Mouse (Mus musculus): ENCODE results near the gene Aph1c. TPM values are rescaled to one million over a fixed set of nuclear protein-coding genes. Genes with fewer than 3 reads are reported as not detected.
A peak's percentile ranks its signal among the peaks of the same experiment; 100 is the strongest.
"Not testable (repeated sequence)": the region's sequence is repeated elsewhere in the genome, so short reads cannot be mapped to it uniquely, and the experiment has no call there.

Aph1c gene
- total and polyA plus RNA-seq, 3 experiments = 0.16 TPM; not detected in 2

DNA sequence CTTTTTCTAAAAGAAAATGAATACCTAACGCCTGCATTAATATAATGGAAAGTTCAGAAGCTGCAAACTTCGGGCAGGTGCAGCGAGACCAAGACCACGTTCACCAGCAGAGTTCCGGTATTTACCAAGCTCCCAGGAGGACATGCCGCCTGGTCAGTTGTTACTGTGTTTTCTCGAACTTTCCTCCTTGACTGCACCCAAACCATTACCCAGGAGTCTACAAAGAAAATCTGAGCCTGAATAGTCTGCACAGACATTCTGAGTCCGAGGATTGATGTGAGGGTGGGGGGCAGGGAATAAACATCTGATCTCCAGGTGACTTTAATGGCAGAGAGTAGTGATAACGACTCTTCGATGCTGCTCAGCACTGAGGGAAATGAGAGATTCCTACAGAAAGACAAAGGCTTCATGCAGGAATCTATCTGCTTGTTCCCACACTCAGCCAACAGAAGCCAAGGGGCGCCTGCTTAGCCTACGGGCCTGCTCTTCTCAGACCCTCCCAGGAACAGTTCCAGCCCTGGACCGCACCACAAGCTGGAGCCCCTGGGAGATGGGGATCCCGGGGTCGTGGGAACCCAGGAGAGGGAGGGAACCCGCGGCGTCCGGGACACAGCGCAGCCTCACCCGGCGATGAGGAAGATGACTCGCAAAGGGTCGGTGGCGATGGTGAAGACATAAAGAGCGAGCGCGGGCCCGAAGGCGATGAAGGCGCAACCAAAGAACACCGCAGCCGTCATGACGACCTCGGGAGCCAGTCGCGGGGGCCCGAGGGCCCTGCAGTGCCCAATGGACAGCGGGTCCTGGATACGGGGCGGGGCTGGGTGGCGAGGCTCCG, 39.7 kb downstream of the Aph1c start:
- no peak; the same call in 1 of the 2 replicates for ATAC-seq (ENCODE audit: extremely low read depth, insufficient number of reproducible peaks, low FRiP score, poor library complexity, severe bottlenecking)
- no peaks in the 10 kb centered on the region for H3K9me3 ChIP-seq (replicated peaks)

GRCm38 (mm10) chr9:66787821-66788220, 46.7 kb downstream of the Aph1c start:
- no peaks in the 10 kb centered on the region for H3K9me3 ChIP-seq (replicated peaks)
- no peaks in the 10 kb centered on the region for H3K4me1 ChIP-seq (ENCODE audit: insufficient read depth, low read depth, low read length)
- ATAC-seq (ENCODE audit: extremely low read depth, insufficient number of reproducible peaks, low FRiP score, poor library complexity, severe bottlenecking) (no peak), DNase-seq (ENCODE audit: low spot score) (peak; percentile 9)
- TF ChIP-seq CTCF (IDR thresholded peaks at IDR 0.05; ENCODE audit: low read depth, low read length) (no peak), GATA1 (IDR thresholded peaks at IDR 0.05; ENCODE audit: borderline replicate concordance, low read length) (no peak), TAL1 (conservative IDR thresholded peaks at IDR 0.05; ENCODE audit: low read depth, low read length) (no peak), POLR2AphosphoS5 (IDR thresholded peaks at IDR 0.05; ENCODE audit: insufficient replicate concordance, low read depth, low read length) (no peak), GATA2 (IDR thresholded peaks at IDR 0.05; ENCODE audit: borderline replicate concordance, low read depth, low read length) (no peak)
- H3K4me3 ChIP-seq (ENCODE audit: low read depth, low read length) = no peak overlapping the region
- no peaks in the 10 kb centered on the region for H3K36me3 ChIP-seq (replicated peaks)
- H3K27me3 ChIP-seq (ENCODE audit: insufficient read depth, low read length) = no peaks in the 10 kb centered on the region; the same call in 1 of the 2 replicates

More for the DNA sequence above, 39.7 kb downstream of the Aph1c start:
- Histone ChIP-seq H3K4me3 (ENCODE audit: low read depth, low read length) (peak overlapping the region; percentile 76), H3K4me1 (ENCODE audit: insufficient read depth, low read depth, low read length) (peaks cover 21% of the 10 kb centered on the region), H3K36me3 (replicated peaks) (no peaks in the 10 kb centered on the region), H3K27me3 (ENCODE audit: insufficient read depth, low read length) (peaks cover 10% of the 10 kb centered on the region)
- TF ChIP-seq CTCF (IDR thresholded peaks at IDR 0.05; ENCODE audit: low read depth, low read length) = no peak
- no peak for TF ChIP-seq GATA1 (IDR thresholded peaks at IDR 0.05; ENCODE audit: borderline replicate concordance, low read length)
- DNase-seq (ENCODE audit: low spot score) = no peak

DNA sequence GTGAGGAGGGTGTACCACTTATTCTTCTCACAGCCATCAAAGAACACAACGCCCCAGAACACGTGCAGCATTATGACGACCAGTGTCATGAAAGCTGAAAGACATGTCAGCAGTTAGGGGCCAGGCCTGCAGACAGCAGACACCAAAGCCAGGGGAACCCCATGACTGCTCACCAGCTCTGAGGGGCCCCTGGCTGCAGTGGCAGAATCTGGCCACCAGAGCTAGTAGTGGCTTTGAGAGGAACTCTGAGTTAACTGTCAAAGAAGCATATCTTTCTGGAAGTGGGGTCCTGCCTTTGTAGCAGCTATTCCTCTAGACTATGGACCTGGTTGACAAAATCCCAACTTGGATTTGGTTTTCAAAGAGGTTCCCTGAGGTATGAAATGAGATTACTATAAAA, 50.0 kb downstream of the Aph1c start:
- DNase-seq (ENCODE audit: low spot score); H3K27me3 ChIP-seq (ENCODE audit: insufficient read depth, low read length); H3K4me3 ChIP-seq (ENCODE audit: low read depth, low read length); H3K36me3 ChIP-seq (replicated peaks); H3K4me1 ChIP-seq (ENCODE audit: insufficient read depth, low read depth, low read length); H3K9me3 ChIP-seq (replicated peaks); ATAC-seq (ENCODE audit: extremely low read depth, insufficient number of reproducible peaks, low FRiP score, poor library complexity, severe bottlenecking): not testable (repeated sequence)

DNA sequence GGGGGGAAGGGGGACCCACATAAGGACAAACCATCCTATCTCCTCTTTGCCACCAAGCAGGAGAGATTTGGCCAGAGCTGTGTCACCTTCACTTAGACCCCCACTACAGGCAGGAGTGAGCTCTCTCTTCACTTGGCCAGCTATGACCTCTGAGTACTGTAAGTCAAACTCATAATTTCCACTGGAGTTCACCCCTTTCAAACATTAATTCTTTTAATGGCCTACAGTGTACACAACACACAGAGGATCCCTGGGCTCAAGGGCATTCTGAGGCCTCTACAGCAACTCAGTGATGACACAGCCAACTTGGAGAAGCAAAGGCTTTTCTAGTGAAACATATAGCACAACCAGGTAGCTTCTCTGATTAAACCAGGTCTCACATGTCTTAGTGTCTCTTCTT, 63.8 kb downstream of the Aph1c start:
- DNase-seq (ENCODE audit: low spot score) (no peak), ATAC-seq (ENCODE audit: extremely low read depth, insufficient number of reproducible peaks, low FRiP score, poor library complexity, severe bottlenecking) (no peak)
- Histone ChIP-seq H3K27me3 (ENCODE audit: insufficient read depth, low read length) (peaks cover 13% of the 10 kb centered on the region), H3K4me1 (ENCODE audit: insufficient read depth, low read depth, low read length) (no peaks in the 10 kb centered on the region), H3K4me3 (ENCODE audit: low read depth, low read length) (no peak overlapping the region), H3K9me3 (replicated peaks) (no peaks in the 10 kb centered on the region), H3K36me3 (replicated peaks) (no peaks in the 10 kb centered on the region)
- no peak for TF ChIP-seq POLR2AphosphoS5 (IDR thresholded peaks at IDR 0.05; ENCODE audit: insufficient replicate concordance, low read depth, low read length)
- no peak for TF ChIP-seq GATA1 (IDR thresholded peaks at IDR 0.05; ENCODE audit: borderline replicate concordance, low read length)
- TF ChIP-seq GATA2 (IDR thresholded peaks at IDR 0.05; ENCODE audit: borderline replicate concordance, low read depth, low read length) = no peak
- no peak for TF ChIP-seq CTCF (IDR thresholded peaks at IDR 0.05; ENCODE audit: low read depth, low read length)
- TF ChIP-seq TAL1 (conservative IDR thresholded peaks at IDR 0.05; ENCODE audit: low read depth, low read length) = no peak

DNA sequence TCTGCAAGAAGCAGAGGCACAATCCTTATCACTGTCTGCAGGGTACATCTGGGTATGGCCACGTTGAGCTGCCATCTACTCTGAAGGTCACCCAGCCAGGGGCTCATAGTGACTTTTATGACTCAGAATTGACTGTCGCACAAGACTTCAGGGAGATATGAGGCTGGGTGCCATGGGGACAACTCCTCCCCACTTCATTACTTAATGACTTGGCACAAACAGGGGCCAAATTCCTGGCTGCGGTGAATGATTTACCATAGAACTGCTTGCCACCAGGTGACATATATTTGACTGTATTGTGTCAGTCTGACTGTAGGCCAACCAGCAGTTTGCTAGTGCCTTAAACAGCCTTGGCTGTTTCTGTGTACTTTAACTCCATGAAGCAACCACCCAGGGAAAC, 65.3 kb downstream of the Aph1c start:
- TF ChIP-seq CTCF (IDR thresholded peaks at IDR 0.05; ENCODE audit: low read depth, low read length) (no peak), POLR2AphosphoS5 (IDR thresholded peaks at IDR 0.05; ENCODE audit: insufficient replicate concordance, low read depth, low read length) (no peak), TAL1 (conservative IDR thresholded peaks at IDR 0.05; ENCODE audit: low read depth, low read length) (no peak), GATA1 (IDR thresholded peaks at IDR 0.05; ENCODE audit: borderline replicate concordance, low read length) (no peak), GATA2 (IDR thresholded peaks at IDR 0.05; ENCODE audit: borderline replicate concordance, low read depth, low read length) (no peak)
- Histone ChIP-seq H3K4me3 (ENCODE audit: low read depth, low read length) (no peak overlapping the region), H3K36me3 (replicated peaks) (no peaks in the 10 kb centered on the region), H3K4me1 (ENCODE audit: insufficient read depth, low read depth, low read length) (no peaks in the 10 kb centered on the region), H3K9me3 (replicated peaks) (no peaks in the 10 kb centered on the region), H3K27me3 (ENCODE audit: insufficient read depth, low read length) (peaks cover 15% of the 10 kb centered on the region)
- ATAC-seq (ENCODE audit: extremely low read depth, insufficient number of reproducible peaks, low FRiP score, poor library complexity, severe bottlenecking) (no peak), DNase-seq (ENCODE audit: low spot score) (no peak)

DNA sequence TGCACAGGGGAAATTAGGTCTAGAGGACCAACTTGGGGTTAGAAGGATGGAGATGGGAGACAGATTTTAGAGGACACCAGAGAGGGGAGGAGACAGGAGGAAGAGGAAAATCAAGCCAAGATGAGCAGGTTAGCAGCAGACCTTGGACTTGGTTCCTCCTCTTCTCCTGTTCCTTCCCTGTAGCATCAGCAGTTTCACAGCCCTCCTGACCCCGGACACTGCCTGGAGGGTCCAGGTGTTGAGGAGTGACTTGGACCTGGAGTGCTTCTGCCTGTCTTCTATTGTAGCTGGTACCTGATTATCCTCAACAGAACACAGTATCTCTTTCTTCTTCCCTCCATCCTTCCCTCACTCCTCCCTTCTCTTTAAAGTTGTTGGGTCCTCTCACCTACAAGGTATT, 65.8 kb downstream of the Aph1c start:
- Histone ChIP-seq H3K36me3 (replicated peaks) (no peaks in the 10 kb centered on the region), H3K4me3 (ENCODE audit: low read depth, low read length) (no peak overlapping the region), H3K9me3 (replicated peaks) (no peaks in the 10 kb centered on the region), H3K4me1 (ENCODE audit: insufficient read depth, low read depth, low read length) (no peaks in the 10 kb centered on the region), H3K27me3 (ENCODE audit: insufficient read depth, low read length) (peaks cover 16% of the 10 kb centered on the region)
- TF ChIP-seq GATA2 (IDR thresholded peaks at IDR 0.05; ENCODE audit: borderline replicate concordance, low read depth, low read length) (no peak), TAL1 (conservative IDR thresholded peaks at IDR 0.05; ENCODE audit: low read depth, low read length) (no peak), GATA1 (IDR thresholded peaks at IDR 0.05; ENCODE audit: borderline replicate concordance, low read length) (no peak), CTCF (IDR thresholded peaks at IDR 0.05; ENCODE audit: low read depth, low read length) (no peak), POLR2AphosphoS5 (IDR thresholded peaks at IDR 0.05; ENCODE audit: insufficient replicate concordance, low read depth, low read length) (no peak)
- ATAC-seq (ENCODE audit: extremely low read depth, insufficient number of reproducible peaks, low FRiP score, poor library complexity, severe bottlenecking) (no peak), DNase-seq (ENCODE audit: low spot score) (no peak)

Other genes starting within 250 kb of the Aph1c start
- 64.7 and 73.9 TPM in 2 replicates for gene Usp3, start 241.6 kb downstream of the Aph1c start, total RNA-seq (2014; fragmentation: Nextera tagmentation)
- gene Usp3, start 241.6 kb downstream of the Aph1c start, total RNA-seq (2017) = 35.5 and 39.7 TPM in 2 replicates
- gene Usp3, start 241.6 kb downstream of the Aph1c start, polyA plus RNA-seq (2012) = 12.8 and 15.1 TPM in 2 replicates
- not detected in 2 replicates for gene Car12, start 121.0 kb downstream of the Aph1c start, total RNA-seq (2014; fragmentation: Nextera tagmentation)
- 0.05 and 0.12 TPM in 2 replicates for gene Car12, start 121.0 kb downstream of the Aph1c start, total RNA-seq (2017)
- gene Car12, start 121.0 kb downstream of the Aph1c start, polyA plus RNA-seq (2012) = not detected in 2 replicates
- 0.29 and 0.98 TPM in 2 replicates for gene Aph1b, start 39.2 kb downstream of the Aph1c start, total RNA-seq (2014; fragmentation: Nextera tagmentation)
- gene Aph1b, start 39.2 kb downstream of the Aph1c start, total RNA-seq (2017) = 0.98 and 0.99 TPM in 2 replicates
- gene Aph1b, start 39.2 kb downstream of the Aph1c start, polyA plus RNA-seq (2012) = 0.01 and 0.04 TPM in 2 replicates
- not detected in 2 replicates for gene Gm10647, start 37.7 kb downstream of the Aph1c start, total RNA-seq (2014; fragmentation: Nextera tagmentation)
- gene Gm10647, start 37.7 kb downstream of the Aph1c start, total RNA-seq (2017) = 0.22 and 0.23 TPM in 2 replicates
- not detected in 2 replicates for gene Gm10647, start 37.7 kb downstream of the Aph1c start, polyA plus RNA-seq (2012)
- 40.6 and 44.3 TPM in 2 replicates for gene Rab8b, start 85.0 kb upstream of the Aph1c start, total RNA-seq (2014; fragmentation: Nextera tagmentation)
- 107 and 121 TPM in 2 replicates for gene Rab8b, start 85.0 kb upstream of the Aph1c start, total RNA-seq (2017)
- gene Rab8b, start 85.0 kb upstream of the Aph1c start, polyA plus RNA-seq (2012) = 2.5 and 4.9 TPM in 2 replicates
- gene Rps27l, start 111.4 kb upstream of the Aph1c start, total RNA-seq (2014; fragmentation: Nextera tagmentation) = 211 and 212 TPM in 2 replicates
- gene Rps27l, start 111.4 kb upstream of the Aph1c start, total RNA-seq (2017) = 344 and 363 TPM in 2 replicates
- gene Rps27l, start 111.4 kb upstream of the Aph1c start, polyA plus RNA-seq (2012) = 113 and 208 TPM in 2 replicates
- gene Lactb, start 140.8 kb upstream of the Aph1c start, total RNA-seq (2014; fragmentation: Nextera tagmentation) = 10.9 and 14.2 TPM in 2 replicates
- gene Lactb, start 140.8 kb upstream of the Aph1c start, total RNA-seq (2017) = 13.4 and 16.4 TPM in 2 replicates
- gene Lactb, start 140.8 kb upstream of the Aph1c start, polyA plus RNA-seq (2012) = 4.7 and 7.6 TPM in 2 replicates
- 182 and 191 TPM in 2 replicates for gene Tpm1, start 214.7 kb upstream of the Aph1c start, total RNA-seq (2014; fragmentation: Nextera tagmentation)
- 168 and 171 TPM in 2 replicates for gene Tpm1, start 214.7 kb upstream of the Aph1c start, total RNA-seq (2017)
- gene Tpm1, start 214.7 kb upstream of the Aph1c start, polyA plus RNA-seq (2012) = 69.7 and 98.8 TPM in 2 replicates